Mouse (Mus musculus) lung, adult 2 months (tissue): Measurements from ENCODE around the gene Tsga13. TPM values are rescaled to one million over a fixed set of nuclear protein-coding genes. Genes with fewer than 3 reads are reported as not detected.

ENCODE experiments used
- DNase-seq: peaks from one replicate; pipeline ENCODE4 v3.0.0; 2022
- H3K4me1 ChIP-seq: fragments of 200-500 bp; 2 replicates; pipeline ENCODE4 v1.6.1; 2011; ENCODE audit warnings: low read length; ENCODE audit not compliant: control insufficient read depth, insufficient read depth
- H3K4me3 ChIP-seq: fragments of 200-500 bp; replicated peaks from 2 replicates; pipeline ENCODE3; 2011; ENCODE audit warnings: low read depth, mild to moderate bottlenecking, control low read depth, low read length; ENCODE audit errors: extremely low read depth
- CTCF ChIP-seq: fragments of 200-500 bp; IDR thresholded peaks from 2 replicates; pipeline ENCODE4 v1.5.1; 2011; ENCODE audit warnings: mild to moderate bottlenecking, low read length, control low read depth; ENCODE audit not compliant: insufficient read depth
- POLR2A ChIP-seq: fragments of 200-500 bp; IDR thresholded peaks from 2 replicates; pipeline ENCODE4 v1.6.1; 2011; ENCODE audit warnings: low read depth, mild to moderate bottlenecking, control low read depth, low read length, borderline replicate concordance; ENCODE audit errors: extremely low read depth
- WGBS: fragments of 180-500 bp; shearing (Covaris S2); methylation state at CpG from one replicate; pipeline ENCODE4 v1.1.7; 2018; 5-methylcytosine and 5-hydroxymethylcytosine counted together
- polyA plus RNA-seq: library from polyadenylated mRNA; depleted of rRNA; stranded (reverse); fragments of >200 nt; gene quantifications from 2 replicates; pipeline ENCODE4 v1.2.3, GENCODE M21; 2012; rRNA removed

Tsga13 gene
- polyA plus RNA-seq, 1 experiment = not detected

GRCm38 (mm10) chr6:30866501-30866900 lies 48.9 kb downstream of the Tsga13 start:
- Histone ChIP-seq H3K4me1 (no peaks in the 10 kb centered on the region), H3K4me3 (no peak overlapping the region)
- WGBS = 97% methylated on average over 1 of the region's 1 CpGs
- TF ChIP-seq POLR2A (no peak), CTCF (no peak)
- no peak for DNase-seq

DNA sequence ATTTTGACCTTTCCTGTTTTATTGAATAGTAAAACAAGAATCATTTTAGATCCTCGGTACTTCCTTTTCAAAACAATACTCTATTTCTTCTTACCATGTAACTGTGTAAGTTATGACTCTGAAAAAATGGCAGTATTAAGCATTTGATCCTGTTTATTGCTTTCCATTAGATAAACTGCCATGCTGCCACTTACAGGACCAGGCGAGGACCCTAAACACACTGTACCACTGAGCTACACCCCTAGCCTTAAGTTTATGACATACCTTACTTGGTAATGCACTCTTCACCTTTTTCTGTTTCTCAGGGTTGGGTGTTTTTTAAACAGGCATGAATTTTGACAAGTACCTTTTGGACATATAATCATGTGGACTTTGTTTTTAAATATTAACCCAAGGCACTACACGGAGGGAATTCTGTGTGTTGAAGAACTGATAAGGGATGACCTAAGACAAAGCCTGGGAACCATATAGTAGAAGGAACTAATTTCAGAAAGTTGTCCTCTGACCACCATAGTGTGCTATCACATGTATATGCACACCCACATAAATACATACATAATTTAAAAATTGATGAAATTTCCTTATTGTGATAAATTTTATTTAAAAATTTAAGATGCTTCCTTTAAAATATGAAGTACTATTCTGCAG lies 50.2 kb downstream of the Tsga13 start:
- no peak for DNase-seq
- TF ChIP-seq POLR2A (no peak), CTCF (no peak)
- 64% methylated on average over 3 of the region's 3 CpGs for WGBS
- Histone ChIP-seq H3K4me3 (no peak overlapping the region), H3K4me1 (no peaks in the 10 kb centered on the region)

DNA sequence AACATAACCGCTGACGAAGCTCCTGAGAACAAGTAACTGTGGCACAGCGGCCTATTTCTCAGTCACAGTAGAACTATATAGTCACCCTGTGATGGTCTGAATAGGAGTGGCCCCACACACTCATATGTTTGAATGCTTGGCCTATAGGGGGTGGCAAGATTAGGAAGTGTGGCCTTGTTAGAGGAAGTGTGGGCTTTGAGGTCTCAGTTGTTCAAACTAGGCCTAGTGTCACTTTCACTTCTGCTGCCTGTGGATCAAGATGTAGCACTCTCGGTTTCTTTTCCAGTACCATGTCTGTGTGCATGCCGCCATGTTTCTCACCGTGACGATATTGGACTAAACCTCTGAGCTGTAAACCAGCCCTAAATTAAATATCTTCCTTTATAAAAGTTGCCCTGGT lies 59.4 kb downstream of the Tsga13 start:
- TF ChIP-seq POLR2A (no peak), CTCF (no peak)
- Histone ChIP-seq H3K4me3 (no peak overlapping the region), H3K4me1 (no peaks in the 10 kb centered on the region)
- no peak for DNase-seq
- 92% methylated on average over 7 of the region's 7 CpGs for WGBS

DNA sequence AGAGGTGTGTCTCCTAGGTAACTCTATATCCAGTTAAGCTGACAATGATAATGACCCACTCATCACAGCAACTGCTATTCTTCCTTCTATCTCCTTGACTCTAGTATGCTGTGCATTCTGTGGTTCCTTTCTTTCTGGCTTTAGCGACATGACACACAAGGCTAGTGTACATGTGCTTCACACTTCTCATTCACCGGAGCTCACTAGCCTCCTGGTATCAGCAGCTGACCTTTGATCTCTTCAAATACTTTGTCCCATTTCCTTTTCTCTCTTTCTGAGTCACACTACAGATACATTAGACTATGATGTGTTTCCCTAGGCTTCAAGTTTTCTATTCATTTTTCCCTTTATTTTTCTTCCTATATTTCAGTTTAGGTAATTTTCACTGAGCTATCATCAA lies 60.2 kb downstream of the Tsga13 start:
- no peak for DNase-seq
- WGBS = 84% methylated on average over 2 of the region's 2 CpGs
- TF ChIP-seq CTCF (no peak), POLR2A (no peak)
- Histone ChIP-seq H3K4me3 (no peak overlapping the region), H3K4me1 (no peaks in the 10 kb centered on the region)

DNA sequence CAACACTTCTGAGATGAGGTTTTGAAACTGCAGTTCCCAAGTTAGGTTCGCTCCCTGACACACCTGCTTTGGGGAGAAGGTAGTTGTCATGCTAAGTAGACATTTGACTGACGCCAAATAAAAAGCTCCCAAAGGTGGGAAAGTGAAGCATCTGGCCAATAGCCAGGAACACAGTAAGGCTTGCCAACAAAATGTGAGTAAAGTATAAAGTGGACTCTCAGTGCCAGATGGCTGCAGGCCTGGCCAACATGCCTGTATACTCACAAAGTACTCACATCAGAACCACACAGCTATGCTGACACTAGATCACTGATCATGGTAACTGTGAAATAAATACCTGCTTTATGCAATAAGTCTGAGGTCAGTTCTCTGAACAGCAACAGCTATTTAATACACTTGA lies 65.6 kb downstream of the Tsga13 start:
- WGBS = 66% methylated on average over 2 of the region's 2 CpGs
- DNase-seq = peak; percentile 8
- TF ChIP-seq POLR2A (no peak), CTCF (no peak)
- Histone ChIP-seq H3K4me1 (no peaks in the 10 kb centered on the region), H3K4me3 (no peak overlapping the region)

Other genes with a start within 250 kb of the Tsga13 start
- gene Cep41, start 221.8 kb downstream of the Tsga13 start, polyA plus RNA-seq = 3.7 and 4.6 TPM in 2 replicates
- 108 and 160 TPM in 2 replicates for gene Mest, start 192.0 kb downstream of the Tsga13 start, polyA plus RNA-seq
- 6.8 and 11.1 TPM in 2 replicates for gene Copg2, start 18.8 kb downstream of the Tsga13 start, polyA plus RNA-seq
- gene Klf14, start 43.5 kb upstream of the Tsga13 start, polyA plus RNA-seq = not detected in 2 replicates